Mouse (Mus musculus): Measurements from ENCODE around the gene Tk1.

GRCm38 (mm10) chr11:117829671-117830215 lies 3.9 kb upstream of the Tk1 start:
- no peak for TF ChIP-seq GATA1 (IDR thresholded peaks at IDR 0.05; ENCODE audit: borderline replicate concordance, low read length)
- TF ChIP-seq FLI1 (IDR thresholded peaks at IDR 0.05; ENCODE audit: low read length): no peak
